Mouse (Mus musculus) lung, postnatal 0 days (tissue): ENCODE measurements around the gene Podxl.

Experiments used
- CTCF ChIP-seq: IDR thresholded peaks from 2 replicates; pipeline ENCODE4 v1.5.1; 2016; ENCODE audit warnings: antibody characterized with exemption, mild to moderate bottlenecking
- EP300 ChIP-seq: IDR thresholded peaks from 2 replicates; pipeline ENCODE4 v1.6.1; 2016; ENCODE audit warnings: antibody characterized with exemption, mild to moderate bottlenecking, control low read depth

- TF ChIP-seq CTCF (no peak), EP300 (no peak)
These were observed 50.1 kb downstream of the Podxl start for GRCm38 (mm10) chr6:31513726-31514125.
